Mouse (Mus musculus): ENCODE measurements at regions not wholly inside any gene's neighbourhood (a gene's known extent, or its start where the extent isn't known, plus 50 kb on each side); places are given as distances from the start of the nearest gene placed in this dataset.
"Not testable (repeated sequence)": the region's sequence is repeated elsewhere in the genome, so short reads cannot be mapped to it uniquely, and the experiment has no call there.

- Histone ChIP-seq H3K9me3 (ENCODE audit: control insufficient read depth, low read length) (no peaks in the 10 kb centered on the region), H3K27me3 (ENCODE audit: control insufficient read depth, insufficient read depth, low read length) (no peaks in the 10 kb centered on the region), H3K9ac (ENCODE audit: low read length) (no peak overlapping the region), H3K4me2 (replicated peaks; ENCODE audit: low read depth) (no peak overlapping the region), H3K36me3 (ENCODE audit: control insufficient read depth, insufficient read depth, low read length) (no peaks in the 10 kb centered on the region), H3K27ac (replicated peaks) (no peak overlapping the region), H3K4me1 (replicated peaks; ENCODE audit: control insufficient read depth, insufficient read depth) (no peaks in the 10 kb centered on the region), H3K4me3 (ENCODE audit: low read depth, low read length) (no peak overlapping the region)
- DNase-seq (ENCODE audit: low spot score): no peak
- 93% methylated on average over 1 of the region's 1 CpGs for WGBS
- TF ChIP-seq CTCF (IDR thresholded peaks at IDR 0.05; ENCODE audit: low read depth) (no peak), EP300 (optimal IDR thresholded peaks at IDR 0.05) (no peak)
- no peak for ATAC-seq (ENCODE audit: low FRiP score, low TSS enrichment)
These were observed 99.9 kb upstream of the Ccdc122 start for GRCm38 (mm10) chr14:76936671-76937070.

GRCm38 (mm10) chr14:76936051-76936450, 100.5 kb upstream of the Ccdc122 start:
- not testable (repeated sequence) for H3K4me2 ChIP-seq (replicated peaks; ENCODE audit: low read depth); H3K36me3 ChIP-seq (ENCODE audit: control insufficient read depth, insufficient read depth, low read length); H3K27me3 ChIP-seq (ENCODE audit: control insufficient read depth, insufficient read depth, low read length); H3K9me3 ChIP-seq (ENCODE audit: control insufficient read depth, low read length); H3K4me1 ChIP-seq (replicated peaks; ENCODE audit: control insufficient read depth, insufficient read depth); ATAC-seq (ENCODE audit: low FRiP score, low TSS enrichment); H3K27ac ChIP-seq (replicated peaks); H3K4me3 ChIP-seq (ENCODE audit: low read depth, low read length); DNase-seq (ENCODE audit: low spot score); H3K9ac ChIP-seq (ENCODE audit: low read length)
- 34% methylated on average over 4 of the region's 4 CpGs for WGBS

DNA sequence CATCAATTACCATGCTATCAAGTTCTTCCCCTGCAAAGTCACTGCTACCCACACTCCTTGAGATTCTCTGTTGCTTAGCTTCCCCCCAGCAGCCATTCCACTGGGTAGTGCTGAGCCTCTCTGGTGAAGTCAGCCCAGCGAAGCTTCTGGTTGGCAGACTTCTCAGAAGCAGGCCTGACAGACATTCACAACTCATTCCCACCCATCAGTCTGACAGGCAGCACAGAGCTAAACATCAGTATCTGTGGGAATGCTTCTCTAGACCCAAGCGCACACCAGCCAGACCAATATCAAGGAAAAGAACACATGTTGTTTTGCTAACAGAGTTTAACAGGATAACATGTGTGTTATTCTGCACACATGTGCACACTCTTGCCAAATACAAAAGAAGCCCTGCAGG, 101.1 kb upstream of the Ccdc122 start:
- TF ChIP-seq EP300 (optimal IDR thresholded peaks at IDR 0.05): no peak
- TF ChIP-seq CTCF (IDR thresholded peaks at IDR 0.05; ENCODE audit: low read depth): no peak
- H3K9me3 ChIP-seq (ENCODE audit: control insufficient read depth, low read length): no peaks in the 10 kb centered on the region
- 86% methylated on average over 2 of the region's 2 CpGs for WGBS
- no peaks in the 10 kb centered on the region for H3K27me3 ChIP-seq (ENCODE audit: control insufficient read depth, insufficient read depth, low read length)
- H3K27ac ChIP-seq (replicated peaks): no peak overlapping the region
- no peak overlapping the region for H3K9ac ChIP-seq (ENCODE audit: low read length)
- no peak overlapping the region for H3K4me3 ChIP-seq (ENCODE audit: low read depth, low read length)
- no peaks in the 10 kb centered on the region for H3K36me3 ChIP-seq (ENCODE audit: control insufficient read depth, insufficient read depth, low read length)
- ATAC-seq (ENCODE audit: low FRiP score, low TSS enrichment): no peak
- H3K4me1 ChIP-seq (replicated peaks; ENCODE audit: control insufficient read depth, insufficient read depth): no peaks in the 10 kb centered on the region
- H3K4me2 ChIP-seq (replicated peaks; ENCODE audit: low read depth): no peak overlapping the region
- DNase-seq (ENCODE audit: low spot score): no peak

GRCm38 (mm10) chr14:76932890-76933289, 103.7 kb upstream of the Ccdc122 start:
- Histone ChIP-seq H3K9me3 (ENCODE audit: control insufficient read depth, low read length) (no peaks in the 10 kb centered on the region), H3K4me2 (replicated peaks; ENCODE audit: low read depth) (no peak overlapping the region), H3K27ac (replicated peaks) (no peak overlapping the region), H3K9ac (ENCODE audit: low read length) (no peak overlapping the region), H3K27me3 (ENCODE audit: control insufficient read depth, insufficient read depth, low read length) (no peaks in the 10 kb centered on the region), H3K36me3 (ENCODE audit: control insufficient read depth, insufficient read depth, low read length) (no peaks in the 10 kb centered on the region), H3K4me3 (ENCODE audit: low read depth, low read length) (no peak overlapping the region), H3K4me1 (replicated peaks; ENCODE audit: control insufficient read depth, insufficient read depth) (no peaks in the 10 kb centered on the region)
- TF ChIP-seq EP300 (optimal IDR thresholded peaks at IDR 0.05): no peak
- TF ChIP-seq CTCF (IDR thresholded peaks at IDR 0.05; ENCODE audit: low read depth): no peak
- ATAC-seq (ENCODE audit: low FRiP score, low TSS enrichment) (no peak), DNase-seq (ENCODE audit: low spot score) (no peak)
- 87% methylated on average over 6 of the region's 6 CpGs for WGBS

GRCm38 (mm10) chr14:76931398-76931797, 105.2 kb upstream of the Ccdc122 start:
- no peak overlapping the region for H3K4me3 ChIP-seq (ENCODE audit: low read depth, low read length)
- no peak overlapping the region for H3K4me2 ChIP-seq (replicated peaks; ENCODE audit: low read depth)
- no peaks in the 10 kb centered on the region for H3K36me3 ChIP-seq (ENCODE audit: control insufficient read depth, insufficient read depth, low read length)
- H3K27ac ChIP-seq (replicated peaks): no peak overlapping the region
- TF ChIP-seq CTCF (IDR thresholded peaks at IDR 0.05; ENCODE audit: low read depth) (no peak), EP300 (optimal IDR thresholded peaks at IDR 0.05) (no peak)
- no peak overlapping the region for H3K9ac ChIP-seq (ENCODE audit: low read length)
- 70% methylated on average over 1 of the region's 1 CpGs for WGBS
- ATAC-seq (ENCODE audit: low FRiP score, low TSS enrichment): no peak
- no peak for DNase-seq (ENCODE audit: low spot score)
- no peaks in the 10 kb centered on the region for H3K4me1 ChIP-seq (replicated peaks; ENCODE audit: control insufficient read depth, insufficient read depth)
- H3K27me3 ChIP-seq (ENCODE audit: control insufficient read depth, insufficient read depth, low read length): no peaks in the 10 kb centered on the region
- no peaks in the 10 kb centered on the region for H3K9me3 ChIP-seq (ENCODE audit: control insufficient read depth, low read length)

- TF ChIP-seq CTCF (IDR thresholded peaks at IDR 0.05; ENCODE audit: low read depth) (no peak), EP300 (optimal IDR thresholded peaks at IDR 0.05) (no peak)
- no peaks in the 10 kb centered on the region for H3K4me1 ChIP-seq (replicated peaks; ENCODE audit: control insufficient read depth, insufficient read depth)
- H3K9me3 ChIP-seq (ENCODE audit: control insufficient read depth, low read length): no peaks in the 10 kb centered on the region
- no peak overlapping the region for H3K9ac ChIP-seq (ENCODE audit: low read length)
- no peaks in the 10 kb centered on the region for H3K36me3 ChIP-seq (ENCODE audit: control insufficient read depth, insufficient read depth, low read length)
- no peak for ATAC-seq (ENCODE audit: low FRiP score, low TSS enrichment)
- no peak overlapping the region for H3K27ac ChIP-seq (replicated peaks)
- H3K4me3 ChIP-seq (ENCODE audit: low read depth, low read length): no peak overlapping the region
- H3K4me2 ChIP-seq (replicated peaks; ENCODE audit: low read depth): no peak overlapping the region
- H3K27me3 ChIP-seq (ENCODE audit: control insufficient read depth, insufficient read depth, low read length): no peaks in the 10 kb centered on the region
- WGBS: 53% methylated on average over 3 of the region's 3 CpGs
- no peak for DNase-seq (ENCODE audit: low spot score)
These were observed 107.0 kb upstream of the Ccdc122 start for GRCm38 (mm10) chr14:76929562-76929961.

Measured in stomach, postnatal 0 days (tissue).